Mouse (Mus musculus) stomach, embryonic 16.5 days (tissue): ENCODE measurements around the gene Pidd1. TPM values are rescaled to one million over a fixed set of nuclear protein-coding genes. Genes with fewer than 3 reads are reported as not detected.

Experiments used
- ATAC-seq: fragments of 200-750 bp; cut with Nextera tagmentation; 2 replicates; pipeline ENCODE4 v1.8.0; 2017; ENCODE audit warnings: moderate number of reproducible peaks, moderate TSS enrichment; ENCODE audit not compliant: insufficient read depth, low FRiP score
- H3K27ac ChIP-seq: fragments of 300-500 bp; sonication (generic); 2 replicates; pipeline ENCODE4 v1.5.1; 2014; ENCODE audit warnings: low read length
- H3K27me3 ChIP-seq: fragments of 300-500 bp; sonication (generic); 2 replicates; pipeline ENCODE4 v1.6.1; 2014; ENCODE audit warnings: low read length, control low read depth, mixed read lengths; ENCODE audit not compliant: control insufficient read depth, insufficient read depth
- H3K36me3 ChIP-seq: fragments of 300-500 bp; sonication (generic); 2 replicates; pipeline ENCODE4 v1.6.1; 2014; ENCODE audit warnings: low read length; ENCODE audit not compliant: control insufficient read depth, insufficient read depth
- H3K4me1 ChIP-seq: fragments of 300-500 bp; sonication (generic); 2 replicates; pipeline ENCODE4 v1.6.1; 2014; ENCODE audit warnings: low read length, control low read depth, mixed read lengths; ENCODE audit not compliant: control insufficient read depth, insufficient read depth
- H3K4me2 ChIP-seq: fragments of 300-500 bp; sonication (generic); 2 replicates; pipeline ENCODE4 v1.6.1; 2014; ENCODE audit warnings: low read depth, low read length, mixed read lengths
- H3K4me3 ChIP-seq: fragments of 300-500 bp; sonication (generic); replicated peaks from 2 replicates; pipeline ENCODE4 v1.5.1; 2014; ENCODE audit warnings: mild to moderate bottlenecking, low read length
- H3K9ac ChIP-seq: fragments of 300-500 bp; sonication (generic); 2 replicates; pipeline ENCODE4 v1.6.1; 2014; ENCODE audit warnings: low read length
- H3K9me3 ChIP-seq: fragments of 300-500 bp; sonication (generic); replicated peaks from 2 replicates; pipeline ENCODE4 v1.6.1; 2016; ENCODE audit warnings: low read length, control low read depth; ENCODE audit not compliant: control insufficient read depth
- WGBS: fragments of 180-500 bp; shearing (Covaris S2); extraction: QIAGEN DNeasy Blood & Tissue Kit; methylation state at CpG from one replicate; pipeline ENCODE4 v1.1.7; 2014; 5-methylcytosine and 5-hydroxymethylcytosine counted together
- polyA plus RNA-seq: library from polyadenylated mRNA; unstranded; fragments of >200 nt; fragmentation: Nextera tagmentation; extraction: Ambion mirVana; gene quantifications from 2 replicates; pipeline ENCODE4 v1.2.1, GENCODE M21; 2015

Pidd1 gene
- polyA plus RNA-seq, 1 experiment from 2014 or later: 7.6 TPM

- 0 out of 2 replicates have a peak, but pooled peaks cover 8% of the 10 kb centered on the region for H3K27me3 ChIP-seq
- no peak for ATAC-seq
- 19% methylated on average over 11 of the region's 11 CpGs for WGBS
- no peak overlapping the region for H3K27ac ChIP-seq
- H3K9ac ChIP-seq: peak overlapping the region; percentile 64
- peaks cover 33% of the 10 kb centered on the region for H3K4me1 ChIP-seq
- no peaks in the 10 kb centered on the region for H3K9me3 ChIP-seq
- peak overlapping the region; percentile 49 for H3K4me3 ChIP-seq
- H3K4me2 ChIP-seq: peak overlapping the region; percentile 88
- H3K36me3 ChIP-seq: no peaks in the 10 kb centered on the region
Observed at GRCm38 (mm10) chr7:141482531-141483024, 38.8 kb upstream of the Pidd1 start.

DNA sequence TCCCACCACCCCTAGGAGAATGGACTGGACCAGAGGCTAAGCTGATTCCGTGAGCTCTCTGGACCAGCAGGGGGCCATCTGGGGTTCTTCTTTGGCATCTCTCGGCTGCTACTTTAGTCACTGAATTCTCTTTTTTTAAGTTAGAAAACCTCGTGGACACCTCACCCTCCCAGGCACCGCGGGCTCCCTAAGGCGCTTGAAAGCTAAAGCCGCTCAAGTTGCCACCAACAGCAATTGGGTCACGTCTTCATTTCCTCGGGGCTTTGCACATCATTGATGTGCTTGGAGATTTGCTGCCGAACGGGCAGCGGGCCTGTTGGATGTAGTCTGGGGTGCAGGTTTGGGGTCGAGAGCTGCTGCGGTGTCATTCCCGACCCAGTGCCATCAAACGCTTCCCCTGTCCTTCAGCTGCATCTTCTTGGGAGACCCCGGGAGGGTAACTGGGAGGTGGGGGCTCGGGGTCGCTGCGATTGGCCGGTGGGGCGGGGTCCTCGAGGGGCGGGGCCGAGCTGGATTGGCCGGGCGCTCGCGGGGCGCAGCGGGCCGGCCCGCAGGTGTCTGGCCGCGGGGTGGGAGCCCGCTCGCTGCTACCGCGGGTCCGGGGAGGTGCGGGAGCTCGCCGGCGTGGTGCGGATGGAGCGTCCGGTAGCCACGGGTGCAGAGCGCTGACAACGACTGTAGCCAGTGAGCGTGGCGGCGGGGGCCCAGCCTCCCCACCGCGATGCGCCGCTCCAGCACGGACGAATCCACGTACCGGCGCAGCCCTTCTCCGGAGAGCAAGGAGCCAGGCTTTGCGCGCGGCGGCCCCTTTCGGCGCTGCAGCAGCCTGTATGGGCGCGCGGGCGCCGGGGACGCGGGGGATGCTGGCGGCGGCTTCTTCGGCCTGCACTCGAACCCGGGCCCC, 37.9 kb upstream of the Pidd1 start:
- H3K4me3 ChIP-seq: peak overlapping the region; percentile 49
- H3K36me3 ChIP-seq: no peaks in the 10 kb centered on the region
- H3K27me3 ChIP-seq: 0 out of 2 replicates have a peak, but pooled peaks cover 8% of the 10 kb centered on the region
- H3K27ac ChIP-seq: no peak overlapping the region
- H3K9ac ChIP-seq: peak overlapping the region; percentile 64
- peaks cover 42% of the 10 kb centered on the region for H3K4me1 ChIP-seq
- WGBS: under 1% methylated on average over 81 of the region's 81 CpGs
- H3K4me2 ChIP-seq: peak overlapping the region; percentile 88
- no peaks in the 10 kb centered on the region for H3K9me3 ChIP-seq
- ATAC-seq: peak; percentile 12; the same call in 1 of the 2 replicates

GRCm38 (mm10) chr7:141480842-141481497, 37.1 kb upstream of the Pidd1 start:
- H3K27ac ChIP-seq: no peak overlapping the region
- no peak overlapping the region for H3K9ac ChIP-seq
- peaks cover 49% of the 10 kb centered on the region for H3K4me1 ChIP-seq
- 10% methylated on average over 10 of the region's 10 CpGs for WGBS
- H3K36me3 ChIP-seq: no peaks in the 10 kb centered on the region
- no peak overlapping the region for H3K4me3 ChIP-seq
- no peaks in the 10 kb centered on the region for H3K9me3 ChIP-seq
- 0 out of 2 replicates have a peak, but pooled peaks cover 8% of the 10 kb centered on the region for H3K27me3 ChIP-seq
- no peak for ATAC-seq
- H3K4me2 ChIP-seq: peak overlapping the region; percentile 88

- Histone ChIP-seq H3K4me2 (no peak overlapping the region), H3K4me1 (peaks cover 55% of the 10 kb centered on the region), H3K9ac (0 out of 2 replicates have a peak overlapping the region, but pooled peaks have one; percentile 82), H3K4me3 (no peak overlapping the region), H3K27ac (peak overlapping the region; percentile 97; the same call in 1 of the 2 replicates), H3K9me3 (no peaks in the 10 kb centered on the region), H3K27me3 (0 out of 2 replicates have a peak, but pooled peaks cover 8% of the 10 kb centered on the region), H3K36me3 (no peaks in the 10 kb centered on the region)
- 63% methylated on average over 5 of the region's 5 CpGs for WGBS
- no peak for ATAC-seq
Observed at GRCm38 (mm10) chr7:141478270-141478748, 34.5 kb upstream of the Pidd1 start.

- H3K9ac ChIP-seq: peak overlapping the region; percentile 82
- no peaks in the 10 kb centered on the region for H3K9me3 ChIP-seq
- WGBS: 31% methylated on average over 4 of the region's 4 CpGs
- H3K36me3 ChIP-seq: no peaks in the 10 kb centered on the region
- H3K4me3 ChIP-seq: no peak overlapping the region; the same call in 1 of the 2 replicates
- peak overlapping the region; percentile 97 for H3K27ac ChIP-seq
- 0 out of 2 replicates have a peak, but pooled peaks cover 8% of the 10 kb centered on the region for H3K27me3 ChIP-seq
- peak overlapping the region; percentile 81 for H3K4me2 ChIP-seq
- no peak for ATAC-seq
- peaks cover 53% of the 10 kb centered on the region for H3K4me1 ChIP-seq
Observed at GRCm38 (mm10) chr7:141477578-141478269, 33.9 kb upstream of the Pidd1 start.

- peak overlapping the region; percentile 82 for H3K9ac ChIP-seq
- peaks cover 47% of the 10 kb centered on the region for H3K4me1 ChIP-seq
- H3K36me3 ChIP-seq: no peaks in the 10 kb centered on the region
- peak overlapping the region; percentile 72 for H3K4me3 ChIP-seq
- WGBS: 3% methylated on average over 7 of the region's 7 CpGs
- H3K9me3 ChIP-seq: no peaks in the 10 kb centered on the region
- 0 out of 2 replicates have a peak, but pooled peaks cover 4% of the 10 kb centered on the region for H3K27me3 ChIP-seq
- peak overlapping the region; percentile 81 for H3K4me2 ChIP-seq
- ATAC-seq: no peak
- peak overlapping the region; percentile 97 for H3K27ac ChIP-seq
Observed at GRCm38 (mm10) chr7:141476981-141477370, 33.2 kb upstream of the Pidd1 start.

GRCm38 (mm10) chr7:141476226-141476980, 32.6 kb upstream of the Pidd1 start:
- WGBS: 2% methylated on average over 17 of the region's 17 CpGs
- Histone ChIP-seq H3K27me3 (0 out of 2 replicates have a peak, but pooled peaks cover 1% of the 10 kb centered on the region), H3K4me2 (peak overlapping the region; percentile 81), H3K4me3 (peak overlapping the region; percentile 72), H3K9ac (peak overlapping the region; percentile 82), H3K9me3 (no peaks in the 10 kb centered on the region), H3K36me3 (0 out of 2 replicates have a peak, but pooled peaks cover 2% of the 10 kb centered on the region), H3K27ac (peak overlapping the region; percentile 97), H3K4me1 (peaks cover 42% of the 10 kb centered on the region)
- peak; percentile 81 for ATAC-seq

- WGBS: under 1% methylated on average over 12 of the region's 12 CpGs
- no peak for ATAC-seq
- H3K9ac ChIP-seq: peak overlapping the region; percentile 82
- peak overlapping the region; percentile 97 for H3K27ac ChIP-seq
- H3K4me3 ChIP-seq: peak overlapping the region; percentile 72
- H3K4me1 ChIP-seq: peaks cover 36% of the 10 kb centered on the region
- H3K9me3 ChIP-seq: no peaks in the 10 kb centered on the region
- peaks cover 6% of the 10 kb centered on the region; the same call in 1 of the 2 replicates for H3K36me3 ChIP-seq
- no peaks in the 10 kb centered on the region for H3K27me3 ChIP-seq
- H3K4me2 ChIP-seq: peak overlapping the region; percentile 81
Observed at GRCm38 (mm10) chr7:141475805-141476158, 32.0 kb upstream of the Pidd1 start.
